Mouse (Mus musculus): ENCODE data around the gene Epb42. TPM values are rescaled to one million over a fixed set of nuclear protein-coding genes. Genes with fewer than 3 reads are reported as not detected.
A peak's percentile ranks its signal among the peaks of the same experiment; 100 is the strongest.

The Epb42 gene
- 11.5 and 88.7 TPM in 2 replicates for total RNA-seq (2014; fragmentation: Nextera tagmentation)
- total RNA-seq (2017): 6.2 and 6.3 TPM in 2 replicates
- polyA plus RNA-seq (2012): 1.0 and 1.1 TPM in 2 replicates

- peaks cover 3% of the 10 kb centered on the region for H3K36me3 ChIP-seq (replicated peaks)
- peak; percentile 66 for DNase-seq (ENCODE audit: low spot score)
- peak within 1 kb of the TSS; percentile 48; the same call in 1 of the 2 replicates for H3K4me3 ChIP-seq (ENCODE audit: low read depth, low read length)
- no peaks in the 10 kb centered on the region for H3K27me3 ChIP-seq (ENCODE audit: insufficient read depth, low read length)
- peak; percentile 88 for ATAC-seq (ENCODE audit: extremely low read depth, insufficient number of reproducible peaks, low FRiP score, poor library complexity, severe bottlenecking)
- no peaks in the 10 kb centered on the region for H3K9me3 ChIP-seq (replicated peaks)
- TF ChIP-seq TAL1 (conservative IDR thresholded peaks at IDR 0.05; ENCODE audit: low read depth, low read length) (peak; percentile 87), GATA2 (IDR thresholded peaks at IDR 0.05; ENCODE audit: borderline replicate concordance, low read depth, low read length) (no peak)
- peaks cover 43% of the 10 kb centered on the region for H3K4me1 ChIP-seq (ENCODE audit: insufficient read depth, low read depth, low read length)
Observed at GRCm38 (mm10) chr2:121036733-121037341, at the start of gene Epb42. Gene Epb42 (minus strand): TSS chr2:121037072.

DNA sequence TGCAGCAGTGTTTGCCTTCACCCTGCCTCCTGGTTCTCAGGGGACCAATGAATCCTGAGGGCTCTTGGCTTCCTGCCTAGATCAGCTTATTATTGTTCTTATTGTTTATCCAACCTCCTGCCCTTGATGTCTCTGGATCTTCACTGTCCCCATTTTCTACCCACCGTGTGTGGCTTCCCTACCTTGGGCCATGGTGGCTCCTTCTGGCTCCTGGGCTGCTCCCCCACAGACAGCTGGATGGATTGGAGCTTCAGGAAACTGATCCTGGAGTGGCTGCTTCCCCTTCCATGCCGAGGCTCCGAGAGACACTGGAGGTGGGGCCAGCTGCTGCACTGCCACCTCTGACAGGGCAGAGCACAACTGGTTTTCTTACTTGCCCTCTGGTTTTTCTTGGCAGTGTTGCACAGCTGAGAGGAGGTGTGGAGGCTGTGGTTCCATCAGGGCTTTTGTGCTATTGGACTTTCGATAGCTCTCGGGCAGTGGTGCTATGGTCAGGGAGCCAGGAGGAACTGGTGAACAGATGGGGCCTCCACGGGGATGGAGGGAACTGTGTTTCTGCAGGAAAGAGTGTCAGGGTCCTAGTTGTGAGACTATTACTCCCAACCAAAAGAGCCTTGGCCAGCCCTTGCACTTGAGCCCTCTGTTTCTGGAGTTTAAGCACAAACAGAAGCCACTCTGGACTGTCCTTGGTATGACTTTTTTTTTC lies 48.8 kb upstream of the Epb42 start, which contains the start of gene Tgm5:
Tgm5 (minus strand) TSS at position 362 of the 706 bp plus-strand sequence.
- Histone ChIP-seq H3K27me3 (ENCODE audit: insufficient read depth, low read length) (peaks cover 30% of the 10 kb centered on the region), H3K4me1 (ENCODE audit: insufficient read depth, low read depth, low read length) (peaks cover 4% of the 10 kb centered on the region; the same call in 1 of the 2 replicates), H3K36me3 (replicated peaks) (no peaks in the 10 kb centered on the region), H3K4me3 (ENCODE audit: low read depth, low read length) (no peak within 1 kb of the TSS), H3K9me3 (replicated peaks) (no peaks in the 10 kb centered on the region)
- TF ChIP-seq CTCF (IDR thresholded peaks at IDR 0.05; ENCODE audit: low read depth, low read length) (no peak), TAL1 (conservative IDR thresholded peaks at IDR 0.05; ENCODE audit: low read depth, low read length) (no peak), POLR2AphosphoS5 (IDR thresholded peaks at IDR 0.05; ENCODE audit: insufficient replicate concordance, low read depth, low read length) (no peak), GATA1 (IDR thresholded peaks at IDR 0.05; ENCODE audit: borderline replicate concordance, low read length) (no peak), GATA2 (IDR thresholded peaks at IDR 0.05; ENCODE audit: borderline replicate concordance, low read depth, low read length) (no peak)
- ATAC-seq (ENCODE audit: extremely low read depth, insufficient number of reproducible peaks, low FRiP score, poor library complexity, severe bottlenecking): no peak
- DNase-seq (ENCODE audit: low spot score): no peak

- ATAC-seq (ENCODE audit: extremely low read depth, insufficient number of reproducible peaks, low FRiP score, poor library complexity, severe bottlenecking): no peak
- H3K4me3 ChIP-seq (ENCODE audit: low read depth, low read length): no peak overlapping the region
- no peaks in the 10 kb centered on the region for H3K36me3 ChIP-seq (replicated peaks)
- TF ChIP-seq TAL1 (conservative IDR thresholded peaks at IDR 0.05; ENCODE audit: low read depth, low read length): no peak
- TF ChIP-seq CTCF (IDR thresholded peaks at IDR 0.05; ENCODE audit: low read depth, low read length): no peak
- TF ChIP-seq GATA1 (IDR thresholded peaks at IDR 0.05; ENCODE audit: borderline replicate concordance, low read length): no peak
- TF ChIP-seq POLR2AphosphoS5 (IDR thresholded peaks at IDR 0.05; ENCODE audit: insufficient replicate concordance, low read depth, low read length): no peak
- no peak for TF ChIP-seq GATA2 (IDR thresholded peaks at IDR 0.05; ENCODE audit: borderline replicate concordance, low read depth, low read length)
- H3K27me3 ChIP-seq (ENCODE audit: insufficient read depth, low read length): peaks cover 27% of the 10 kb centered on the region
- peaks cover 3% of the 10 kb centered on the region; the same call in 1 of the 2 replicates for H3K4me1 ChIP-seq (ENCODE audit: insufficient read depth, low read depth, low read length)
- H3K9me3 ChIP-seq (replicated peaks): no peaks in the 10 kb centered on the region
- no peak for DNase-seq (ENCODE audit: low spot score)
Observed at GRCm38 (mm10) chr2:121082626-121083025, 45.8 kb upstream of the Epb42 start.

- Histone ChIP-seq H3K27me3 (ENCODE audit: insufficient read depth, low read length) (peaks cover 43% of the 10 kb centered on the region), H3K4me3 (ENCODE audit: low read depth, low read length) (no peak overlapping the region), H3K36me3 (replicated peaks) (no peaks in the 10 kb centered on the region), H3K9me3 (replicated peaks) (no peaks in the 10 kb centered on the region), H3K4me1 (ENCODE audit: insufficient read depth, low read depth, low read length) (no peaks in the 10 kb centered on the region)
- no peak for TF ChIP-seq POLR2AphosphoS5 (IDR thresholded peaks at IDR 0.05; ENCODE audit: insufficient replicate concordance, low read depth, low read length)
- no peak for TF ChIP-seq GATA1 (IDR thresholded peaks at IDR 0.05; ENCODE audit: borderline replicate concordance, low read length)
- no peak for TF ChIP-seq CTCF (IDR thresholded peaks at IDR 0.05; ENCODE audit: low read depth, low read length)
- DNase-seq (ENCODE audit: low spot score) (no peak), ATAC-seq (ENCODE audit: extremely low read depth, insufficient number of reproducible peaks, low FRiP score, poor library complexity, severe bottlenecking) (no peak)
Observed at GRCm38 (mm10) chr2:121074747-121075146, 37.9 kb upstream of the Epb42 start.

DNA sequence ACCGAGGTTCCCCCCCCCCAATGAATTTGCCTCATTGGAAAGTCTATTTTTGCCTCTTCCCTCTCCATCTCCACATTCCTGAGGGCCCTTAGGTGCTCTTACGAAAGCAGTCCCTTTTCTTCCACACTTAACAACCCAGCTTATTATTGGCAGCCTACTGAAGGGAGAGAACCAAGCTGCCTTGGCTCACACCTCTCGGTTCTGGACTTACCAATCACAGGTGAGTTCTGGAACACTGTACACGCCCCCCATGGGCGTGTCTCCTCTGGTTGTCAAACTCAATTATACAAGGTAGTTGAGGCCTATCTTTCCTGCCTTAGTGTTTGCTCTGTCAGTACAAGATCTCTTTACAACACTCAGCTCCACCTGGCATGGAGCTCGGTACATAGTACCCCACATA lies 35.0 kb upstream of the Epb42 start:
- no peak for TF ChIP-seq GATA2 (IDR thresholded peaks at IDR 0.05; ENCODE audit: borderline replicate concordance, low read depth, low read length)
- no peak for TF ChIP-seq POLR2AphosphoS5 (IDR thresholded peaks at IDR 0.05; ENCODE audit: insufficient replicate concordance, low read depth, low read length)
- TF ChIP-seq TAL1 (conservative IDR thresholded peaks at IDR 0.05; ENCODE audit: low read depth, low read length): no peak
- TF ChIP-seq CTCF (IDR thresholded peaks at IDR 0.05; ENCODE audit: low read depth, low read length): no peak
- TF ChIP-seq GATA1 (IDR thresholded peaks at IDR 0.05; ENCODE audit: borderline replicate concordance, low read length): no peak
- H3K36me3 ChIP-seq (replicated peaks): no peaks in the 10 kb centered on the region
- H3K9me3 ChIP-seq (replicated peaks): no peaks in the 10 kb centered on the region
- ATAC-seq (ENCODE audit: extremely low read depth, insufficient number of reproducible peaks, low FRiP score, poor library complexity, severe bottlenecking): no peak
- no peak for DNase-seq (ENCODE audit: low spot score)
- H3K27me3 ChIP-seq (ENCODE audit: insufficient read depth, low read length): peaks cover 43% of the 10 kb centered on the region
- no peak overlapping the region for H3K4me3 ChIP-seq (ENCODE audit: low read depth, low read length)
- H3K4me1 ChIP-seq (ENCODE audit: insufficient read depth, low read depth, low read length): peaks cover 2% of the 10 kb centered on the region; the same call in 1 of the 2 replicates

GRCm38 (mm10) chr2:121069506-121069905 lies 32.6 kb upstream of the Epb42 start:
- peaks cover 34% of the 10 kb centered on the region for H3K27me3 ChIP-seq (ENCODE audit: insufficient read depth, low read length)
- H3K36me3 ChIP-seq (replicated peaks): no peaks in the 10 kb centered on the region
- ATAC-seq (ENCODE audit: extremely low read depth, insufficient number of reproducible peaks, low FRiP score, poor library complexity, severe bottlenecking) (no peak), DNase-seq (ENCODE audit: low spot score) (no peak)
- no peak overlapping the region for H3K4me3 ChIP-seq (ENCODE audit: low read depth, low read length)
- TF ChIP-seq GATA2 (IDR thresholded peaks at IDR 0.05; ENCODE audit: borderline replicate concordance, low read depth, low read length) (no peak), CTCF (IDR thresholded peaks at IDR 0.05; ENCODE audit: low read depth, low read length) (no peak), TAL1 (conservative IDR thresholded peaks at IDR 0.05; ENCODE audit: low read depth, low read length) (no peak), POLR2AphosphoS5 (IDR thresholded peaks at IDR 0.05; ENCODE audit: insufficient replicate concordance, low read depth, low read length) (no peak), GATA1 (IDR thresholded peaks at IDR 0.05; ENCODE audit: borderline replicate concordance, low read length) (no peak)
- peaks cover 2% of the 10 kb centered on the region; the same call in 1 of the 2 replicates for H3K4me1 ChIP-seq (ENCODE audit: insufficient read depth, low read depth, low read length)
- H3K9me3 ChIP-seq (replicated peaks): no peaks in the 10 kb centered on the region
